Mouse (Mus musculus) myocyte (in vitro differentiated cells): ENCODE results near the gene Wdr5. TPM values are rescaled to one million over a fixed set of nuclear protein-coding genes. Genes with fewer than 3 reads are reported as not detected.

ENCODE experiments used
- H3K27me3 ChIP-seq: one replicate; pipeline ENCODE4 v1.6.1; 2011; ENCODE audit not compliant: control insufficient read depth, insufficient read depth, insufficient read length
- H3K36me3 ChIP-seq: one replicate; pipeline ENCODE4 v1.6.1; 2011; ENCODE audit not compliant: control insufficient read depth, insufficient read depth
- H3K4me2 ChIP-seq: one replicate; pipeline ENCODE4 v1.6.1; 2011; ENCODE audit warnings: low read depth, control low read depth
- H3K4me3 ChIP-seq: one replicate; pipeline ENCODE4 v1.5.1; 2011; ENCODE audit warnings: mild to moderate bottlenecking, control low read depth, moderate library complexity
- H3K79me2 ChIP-seq: one replicate; pipeline ENCODE4 v1.6.1; 2011; ENCODE audit not compliant: control insufficient read depth, insufficient read depth
- H3ac ChIP-seq: one replicate; pipeline ENCODE4 v1.6.1; 2011; ENCODE audit not compliant: control insufficient read depth, insufficient read length
- CEBPB ChIP-seq: IDR thresholded peaks from 2 replicates; pipeline ENCODE4 v1.6.1; 2011; ENCODE audit warnings: mild to moderate bottlenecking, moderate library complexity; ENCODE audit not compliant: poor library complexity, insufficient read depth, severe bottlenecking
- E2F4 ChIP-seq: IDR thresholded peaks from one replicate; pipeline ENCODE4 v1.6.1; 2011; ENCODE audit warnings: mild to moderate bottlenecking, control low read depth, moderate library complexity; ENCODE audit not compliant: insufficient read depth
- MAX ChIP-seq: IDR thresholded peaks from one replicate; pipeline ENCODE4 v1.6.1; 2011; ENCODE audit warnings: low read depth, mild to moderate bottlenecking, control low read depth
- MYOD1 ChIP-seq, 3 experiments: IDR thresholded peaks; one replicate each; pipeline ENCODE4 v1.6.1; 2011; ENCODE audit warnings: control low read depth in 2 of 3, low read depth in 2 of 3, mild to moderate bottlenecking in 2 of 3, moderate library complexity in 1 of 3; ENCODE audit not compliant: insufficient read length in 2 of 3, control insufficient read depth in 1 of 3
- MYOG ChIP-seq, 3 experiments: IDR thresholded peaks; one replicate each; pipeline ENCODE4 v1.6.1; 2011; ENCODE audit warnings: control low read depth in 2 of 3, low read depth in 2 of 3, mild to moderate bottlenecking in 2 of 3; ENCODE audit not compliant: insufficient read length in 2 of 3, control insufficient read depth in 1 of 3, insufficient read depth in 1 of 3
- POLR2A ChIP-seq: IDR thresholded peaks from one replicate; pipeline ENCODE4 v1.6.1; 2011; ENCODE audit warnings: low read depth, mild to moderate bottlenecking, control low read depth, moderate library complexity; ENCODE audit not compliant: insufficient read length
- POLR2AphosphoS2 ChIP-seq: IDR thresholded peaks from one replicate; pipeline ENCODE4 v1.6.1; 2011; ENCODE audit warnings: low read depth, control low read depth; ENCODE audit not compliant: insufficient read length
- REST ChIP-seq: IDR thresholded peaks from one replicate; pipeline ENCODE4 v1.6.1; 2011; ENCODE audit warnings: mild to moderate bottlenecking, control low read depth, moderate library complexity; ENCODE audit not compliant: insufficient read depth, insufficient read length
- SRF ChIP-seq: IDR thresholded peaks from one replicate; pipeline ENCODE4 v1.6.1; 2011; ENCODE audit warnings: low read depth; ENCODE audit not compliant: control insufficient read depth, insufficient read length
- TCF12 ChIP-seq: IDR thresholded peaks from one replicate; pipeline ENCODE4 v1.6.1; 2011; ENCODE audit warnings: mild to moderate bottlenecking, control low read depth; ENCODE audit not compliant: poor library complexity, insufficient read depth, severe bottlenecking
- TCF3 ChIP-seq: IDR thresholded peaks from one replicate; pipeline ENCODE4 v1.6.1; 2011; ENCODE audit warnings: low read depth, control low read depth; ENCODE audit not compliant: insufficient read length
- USF1 ChIP-seq: IDR thresholded peaks from one replicate; pipeline ENCODE4 v1.6.1; 2011; ENCODE audit warnings: low read depth, mild to moderate bottlenecking, control low read depth, moderate library complexity
- polyA plus RNA-seq: library from polyadenylated mRNA; unstranded; fragments of >200 nt; fragmentation: generic; extraction: Trizol; gene quantifications from one replicate; pipeline ENCODE4 v1.2.1, GENCODE M21; 2012; ENCODE audit warnings: missing spikeins

Gene Wdr5
- polyA plus RNA-seq, 1 experiment = 34.8 TPM

DNA sequence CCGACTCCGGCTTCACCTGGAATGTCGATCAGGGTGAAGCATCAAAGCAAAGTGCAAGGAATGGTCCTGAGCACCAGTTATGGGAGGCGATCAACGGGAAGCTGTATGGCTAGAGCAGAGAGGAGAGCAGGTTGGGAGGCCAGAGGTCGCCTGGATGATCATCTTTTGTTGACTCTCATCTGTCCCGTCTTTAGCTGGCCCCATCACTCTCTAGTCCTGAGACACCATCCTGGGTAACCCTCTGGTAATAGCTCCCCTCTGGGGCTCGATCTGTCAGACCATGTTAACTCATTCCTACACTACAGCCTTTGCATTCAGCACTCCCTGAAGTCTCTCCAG lies 58.6 kb downstream of the Wdr5 start:
- H3K4me2 ChIP-seq = no peak overlapping the region
- no peak for TF ChIP-seq TCF12
- TF ChIP-seq MAX = no peak
- no peak for TF ChIP-seq POLR2A
- TF ChIP-seq MYOG (IDR thresholded peaks at IDR 0.05; ENCODE audit: control insufficient read depth in 1 of 3, insufficient read depth in 1 of 3, insufficient read length in 2 of 3, low read depth in 2 of 3) = no peak
- no peak for TF ChIP-seq E2F4
- TF ChIP-seq MYOD1 (IDR thresholded peaks at IDR 0.05; ENCODE audit: control insufficient read depth in 1 of 3, insufficient read length in 2 of 3, low read depth in 2 of 3) = no peak

DNA sequence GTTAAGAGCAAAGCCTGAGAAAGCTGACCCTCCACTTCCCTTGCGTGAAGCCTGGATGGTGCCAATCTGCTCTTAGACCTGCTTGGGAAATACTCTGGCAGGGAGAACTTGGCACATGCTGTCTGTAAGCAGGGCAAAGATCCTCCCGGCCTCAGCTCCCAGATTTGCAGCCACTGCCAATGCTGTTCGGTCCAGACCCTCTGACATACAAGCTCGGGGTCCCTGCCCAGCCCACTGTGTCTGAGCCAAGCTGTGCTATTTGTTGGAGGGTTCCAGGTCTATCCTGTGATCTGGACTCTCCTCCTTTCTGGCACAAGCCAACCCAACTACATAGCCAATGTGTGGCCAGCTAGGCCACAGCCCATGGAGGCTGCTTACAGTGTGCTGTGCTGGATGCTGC lies 61.5 kb downstream of the Wdr5 start:
- peaks cover 15% of the 10 kb centered on the region for H3K27me3 ChIP-seq
- no peak for TF ChIP-seq MAX
- TF ChIP-seq POLR2A = no peak
- no peak for TF ChIP-seq SRF
- no peak for TF ChIP-seq CEBPB
- TF ChIP-seq TCF3 = no peak
- no peak for TF ChIP-seq MYOD1 (IDR thresholded peaks at IDR 0.05; ENCODE audit: control insufficient read depth in 1 of 3, insufficient read length in 2 of 3, low read depth in 2 of 3)
- no peak for TF ChIP-seq USF1
- TF ChIP-seq POLR2AphosphoS2 = no peak
- TF ChIP-seq E2F4 = no peak
- no peak for TF ChIP-seq TCF12
- TF ChIP-seq REST = no peak
- TF ChIP-seq MYOG (IDR thresholded peaks at IDR 0.05; ENCODE audit: control insufficient read depth in 1 of 3, insufficient read depth in 1 of 3, insufficient read length in 2 of 3, low read depth in 2 of 3) = no peak
- no peaks in the 10 kb centered on the region for H3K79me2 ChIP-seq
- no peak overlapping the region for H3ac ChIP-seq
- no peak overlapping the region for H3K4me3 ChIP-seq
- H3K36me3 ChIP-seq = no peaks in the 10 kb centered on the region
- no peak overlapping the region for H3K4me2 ChIP-seq

More for the DNA sequence above, 58.6 kb downstream of the Wdr5 start:
- Histone ChIP-seq H3K79me2 (no peaks in the 10 kb centered on the region), H3K27me3 (peaks cover 15% of the 10 kb centered on the region), H3K4me3 (no peak overlapping the region), H3K36me3 (no peaks in the 10 kb centered on the region), H3ac (no peak overlapping the region)

DNA sequence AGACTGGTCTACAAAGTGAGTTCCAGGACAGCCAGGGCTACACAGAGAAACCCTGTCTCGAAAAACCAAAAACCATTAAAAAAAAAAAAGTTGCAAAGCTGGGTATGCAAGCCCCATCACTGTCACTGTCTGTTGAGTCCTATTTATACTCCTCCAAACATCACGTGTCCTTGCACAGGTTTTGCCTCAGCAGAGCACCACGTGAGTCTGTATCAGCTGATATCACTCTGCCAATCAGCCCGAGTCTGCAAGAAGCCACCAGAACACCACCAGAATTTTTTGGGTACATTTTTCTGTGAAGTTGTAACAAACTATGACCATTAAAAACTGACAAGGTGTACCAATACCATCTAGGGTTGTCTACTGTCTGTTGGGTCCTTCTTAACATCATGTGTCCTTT lies 63.6 kb downstream of the Wdr5 start:
- no peak overlapping the region for H3K4me2 ChIP-seq
- H3K27me3 ChIP-seq = peaks cover 29% of the 10 kb centered on the region
- H3K36me3 ChIP-seq = no peaks in the 10 kb centered on the region
- no peak overlapping the region for H3K4me3 ChIP-seq
- no peak overlapping the region for H3ac ChIP-seq
- H3K79me2 ChIP-seq = no peaks in the 10 kb centered on the region
- no peak for TF ChIP-seq MYOG (IDR thresholded peaks at IDR 0.05; ENCODE audit: control insufficient read depth in 1 of 3, insufficient read depth in 1 of 3, insufficient read length in 2 of 3, low read depth in 2 of 3)

DNA sequence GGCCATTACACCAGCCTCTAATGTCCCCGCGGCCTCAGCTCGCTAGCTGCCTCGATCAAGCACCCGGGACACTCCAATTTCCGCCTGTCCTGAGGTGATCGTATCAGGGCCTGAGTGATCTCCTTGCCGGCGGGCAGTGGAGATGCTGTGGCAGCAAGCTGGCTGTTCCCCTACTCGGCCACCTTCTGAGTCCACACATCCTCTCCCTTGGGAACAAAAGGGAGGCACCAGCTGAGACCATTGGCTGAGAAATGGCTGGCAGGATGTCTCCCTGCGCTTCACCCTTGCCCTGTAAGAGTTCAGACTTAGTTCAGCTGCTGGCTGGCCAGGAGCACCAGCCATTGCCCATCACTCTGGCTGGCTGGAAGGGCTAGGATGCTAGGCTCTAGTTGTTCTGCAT lies 67.2 kb downstream of the Wdr5 start:
- Histone ChIP-seq H3K36me3 (no peaks in the 10 kb centered on the region), H3K27me3 (peaks cover 31% of the 10 kb centered on the region), H3K79me2 (no peaks in the 10 kb centered on the region), H3ac (no peak overlapping the region), H3K4me3 (no peak overlapping the region), H3K4me2 (no peak overlapping the region)
- TF ChIP-seq POLR2AphosphoS2 (no peak), TCF3 (no peak)

DNA sequence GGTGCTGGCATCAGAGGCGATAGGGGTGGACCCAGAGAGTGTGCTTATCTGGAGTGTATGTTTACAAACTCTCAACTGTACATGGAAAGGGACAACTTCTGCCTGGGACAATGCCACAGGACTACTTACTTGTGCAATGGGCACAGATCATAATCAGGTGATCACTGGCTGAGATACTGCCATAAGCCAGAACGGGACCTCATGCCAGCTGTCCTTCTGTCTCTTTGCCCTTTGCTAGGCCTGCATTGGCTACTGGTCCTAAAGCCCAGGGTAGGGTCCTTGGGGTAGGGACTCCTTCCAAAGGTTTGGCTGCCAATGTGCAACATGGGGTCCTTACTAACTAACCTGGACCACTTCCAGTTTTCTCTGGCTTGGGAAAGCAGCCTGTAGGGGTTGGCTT lies 68.1 kb downstream of the Wdr5 start:
- H3K36me3 ChIP-seq = no peaks in the 10 kb centered on the region
- TF ChIP-seq USF1 (no peak), POLR2A (no peak), TCF3 (no peak), CEBPB (no peak), E2F4 (no peak), MYOD1 (IDR thresholded peaks at IDR 0.05; ENCODE audit: control insufficient read depth in 1 of 3, insufficient read length in 2 of 3, low read depth in 2 of 3) (no peak), POLR2AphosphoS2 (no peak), SRF (no peak), REST (no peak), TCF12 (no peak), MAX (no peak), MYOG (IDR thresholded peaks at IDR 0.05; ENCODE audit: control insufficient read depth in 1 of 3, insufficient read depth in 1 of 3, insufficient read length in 2 of 3, low read depth in 2 of 3) (no peak)
- no peaks in the 10 kb centered on the region for H3K79me2 ChIP-seq
- H3K27me3 ChIP-seq = peaks cover 31% of the 10 kb centered on the region
- no peak overlapping the region for H3K4me3 ChIP-seq
- no peak overlapping the region for H3ac ChIP-seq
- H3K4me2 ChIP-seq = no peak overlapping the region

DNA sequence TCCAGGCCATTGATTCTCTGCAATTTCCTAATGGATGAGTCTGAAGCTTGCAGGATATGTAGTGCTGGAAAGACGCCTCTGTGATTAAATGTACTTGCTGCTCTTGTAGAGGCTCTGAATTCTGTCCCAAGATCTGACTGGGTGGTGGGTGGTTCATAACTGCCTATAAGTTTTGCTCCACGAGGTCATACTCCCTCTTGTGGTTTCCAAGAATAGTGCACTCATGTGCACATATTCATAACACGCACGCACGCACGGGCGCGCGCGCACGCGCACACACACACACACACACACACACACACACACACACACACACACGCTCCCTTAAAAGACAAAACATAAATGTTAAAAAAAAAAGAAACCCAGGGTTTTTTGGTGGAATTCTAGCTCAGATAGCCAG lies 69.6 kb downstream of the Wdr5 start:
- no peaks in the 10 kb centered on the region for H3K36me3 ChIP-seq
- no peaks in the 10 kb centered on the region for H3K79me2 ChIP-seq
- H3K27me3 ChIP-seq = peaks cover 31% of the 10 kb centered on the region
- TF ChIP-seq POLR2AphosphoS2 = no peak
- no peak for TF ChIP-seq MAX
- TF ChIP-seq TCF12 = no peak
- TF ChIP-seq MYOD1 (IDR thresholded peaks at IDR 0.05; ENCODE audit: control insufficient read depth in 1 of 3, insufficient read length in 2 of 3, low read depth in 2 of 3) = no peak
- no peak for TF ChIP-seq SRF
- TF ChIP-seq POLR2A = no peak
- no peak for TF ChIP-seq CEBPB
- H3ac ChIP-seq = no peak overlapping the region
- H3K4me3 ChIP-seq = no peak overlapping the region
- no peak overlapping the region for H3K4me2 ChIP-seq
